Mouse (Mus musculus) cerebellum, adult 2 months (tissue): Measurements from ENCODE around the gene Rps6ka2.

Experiments
- CTCF ChIP-seq: fragments of 200-500 bp; IDR thresholded peaks from 2 replicates; pipeline ENCODE4 v1.5.1; 2011; ENCODE audit warnings: low read depth, mild to moderate bottlenecking, control low read depth, low read length, moderate library complexity, borderline replicate concordance; ENCODE audit not compliant: insufficient read depth
- POLR2A ChIP-seq: fragments of 200-500 bp; IDR thresholded peaks from 2 replicates; pipeline ENCODE4 v1.6.1; 2011; ENCODE audit warnings: low read length, control low read depth, borderline replicate concordance; ENCODE audit not compliant: insufficient read depth

DNA sequence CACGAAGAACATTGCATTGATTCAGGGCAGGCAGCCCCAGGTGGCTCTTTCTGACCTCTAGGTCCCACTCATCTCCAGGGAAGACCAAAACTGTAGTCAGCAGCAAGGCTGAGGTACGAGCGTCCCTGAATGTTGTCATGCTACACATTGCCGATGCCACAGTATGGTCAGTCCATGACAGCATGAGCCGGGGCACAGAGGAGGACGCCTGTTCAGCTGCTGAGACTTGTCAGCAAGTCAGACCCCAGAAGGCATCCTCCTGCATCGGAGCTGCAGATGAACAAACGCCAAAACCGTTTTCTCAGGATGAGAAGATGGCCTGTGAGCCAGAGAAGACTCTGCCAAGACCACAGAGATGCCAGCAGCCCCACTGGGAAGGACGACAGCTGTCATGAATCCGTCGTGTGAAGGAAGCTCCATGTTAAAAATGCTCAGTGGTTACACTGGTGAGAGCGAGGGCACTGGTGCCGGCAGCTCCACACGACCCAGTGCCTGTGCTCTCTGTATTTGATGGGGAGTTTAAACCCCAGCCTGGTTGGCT lies 108.9 kb downstream of the Rps6ka2 start:
- TF ChIP-seq CTCF (no peak), POLR2A (no peak)
